Mouse (Mus musculus) thymus, adult 2 months (tissue): ENCODE measurements at regions not wholly inside any gene's neighbourhood (a gene's known extent, or its start where the extent isn't known, plus 50 kb on each side); places are given as distances from the start of the nearest gene placed in this dataset.

Experiments used
- DNase-seq: peaks from one replicate; pipeline ENCODE4 v3.0.0; 2021
- H3K27ac ChIP-seq: fragments of 200-500 bp; 2 replicates; pipeline ENCODE4 v1.5.1; 2012; ENCODE audit warnings: low read length, control low read depth; ENCODE audit not compliant: control insufficient read depth, insufficient read depth
- H3K27me3 ChIP-seq: fragments of 200-500 bp; 2 replicates; pipeline ENCODE4 v1.6.1; 2012; ENCODE audit warnings: mild to moderate bottlenecking, low read length, moderate library complexity, mixed read lengths; ENCODE audit not compliant: control insufficient read depth, insufficient read depth
- H3K36me3 ChIP-seq: fragments of 200-500 bp; 2 replicates; pipeline ENCODE4 v1.6.1; 2012; ENCODE audit warnings: mild to moderate bottlenecking, low read length, moderate library complexity; ENCODE audit not compliant: control insufficient read depth, insufficient read depth
- H3K4me1 ChIP-seq: fragments of 200-500 bp; replicated peaks from 2 replicates; pipeline ENCODE4 v1.6.1; 2012; ENCODE audit warnings: low read length; ENCODE audit not compliant: control insufficient read depth, insufficient read depth
- H3K4me3 ChIP-seq: fragments of 200-500 bp; 2 replicates; pipeline ENCODE4 v1.5.1; 2012; ENCODE audit warnings: mild to moderate bottlenecking, low read length, control low read depth, moderate library complexity; ENCODE audit not compliant: control insufficient read depth, insufficient read depth
- CTCF ChIP-seq: fragments of 200-500 bp; IDR thresholded peaks from 2 replicates; pipeline ENCODE4 v1.5.1; 2012; ENCODE audit warnings: mild to moderate bottlenecking, control low read depth, low read length, moderate library complexity, borderline replicate concordance; ENCODE audit not compliant: control insufficient read depth, poor library complexity, insufficient read depth; ENCODE audit errors: extremely low read depth
- POLR2A ChIP-seq: fragments of 200-500 bp; IDR thresholded peaks from 2 replicates; pipeline ENCODE4 v1.6.1; 2012; ENCODE audit warnings: mild to moderate bottlenecking, low read length, control low read depth, moderate library complexity; ENCODE audit not compliant: control insufficient read depth, poor library complexity, insufficient read depth; ENCODE audit errors: extremely low read depth
- WGBS: fragments of 180-500 bp; shearing (Covaris S2); methylation state at CpG from one replicate; pipeline ENCODE4 v1.1.7; 2018; 5-methylcytosine and 5-hydroxymethylcytosine counted together

- Histone ChIP-seq H3K36me3 (no peaks in the 10 kb centered on the region), H3K27ac (no peak overlapping the region)
- 91% methylated on average over 4 of the region's 4 CpGs for WGBS
Observed at GRCm38 (mm10) chr1:76025389-76025788, 479.3 kb downstream of the Slc4a3 start.

GRCm38 (mm10) chr1:76029059-76029458 is 483.0 kb downstream of the Slc4a3 start:
- Histone ChIP-seq H3K27me3 (no peaks in the 10 kb centered on the region), H3K27ac (no peak overlapping the region), H3K4me1 (no peaks in the 10 kb centered on the region), H3K4me3 (no peak overlapping the region), H3K36me3 (no peaks in the 10 kb centered on the region)
- DNase-seq: no peak
- 81% methylated on average over 1 of the region's 1 CpGs for WGBS
- TF ChIP-seq POLR2A (no peak), CTCF (no peak)

More at GRCm38 (mm10) chr1:76025389-76025788, 479.3 kb downstream of the Slc4a3 start:
- no peak for DNase-seq
- no peak overlapping the region for H3K4me3 ChIP-seq
- no peaks in the 10 kb centered on the region for H3K27me3 ChIP-seq
- TF ChIP-seq POLR2A (no peak), CTCF (no peak)
- no peaks in the 10 kb centered on the region for H3K4me1 ChIP-seq

GRCm38 (mm10) chr1:76031171-76031922 is 485.3 kb downstream of the Slc4a3 start:
- no peak for TF ChIP-seq POLR2A
- TF ChIP-seq CTCF: no peak
- 62% methylated on average over 11 of the region's 11 CpGs for WGBS
- Histone ChIP-seq H3K4me1 (no peaks in the 10 kb centered on the region), H3K36me3 (no peaks in the 10 kb centered on the region), H3K27me3 (no peaks in the 10 kb centered on the region), H3K27ac (no peak overlapping the region), H3K4me3 (no peak overlapping the region)
- DNase-seq: no peak

- no peak overlapping the region for H3K27ac ChIP-seq
- TF ChIP-seq POLR2A: no peak
- TF ChIP-seq CTCF: no peak
- no peaks in the 10 kb centered on the region for H3K4me1 ChIP-seq
- 72% methylated on average over 4 of the region's 4 CpGs for WGBS
- no peak overlapping the region for H3K4me3 ChIP-seq
- H3K27me3 ChIP-seq: no peaks in the 10 kb centered on the region
- no peaks in the 10 kb centered on the region for H3K36me3 ChIP-seq
- no peak for DNase-seq
Observed at GRCm38 (mm10) chr1:76031923-76032285, 485.8 kb downstream of the Slc4a3 start.

GRCm38 (mm10) chr1:76032626-76033025 is 486.6 kb downstream of the Slc4a3 start:
- no peak overlapping the region for H3K27ac ChIP-seq
- 87% methylated on average over 3 of the region's 3 CpGs for WGBS
- DNase-seq: no peak
- no peaks in the 10 kb centered on the region for H3K27me3 ChIP-seq
- no peaks in the 10 kb centered on the region for H3K4me1 ChIP-seq
- no peaks in the 10 kb centered on the region for H3K36me3 ChIP-seq
- no peak overlapping the region for H3K4me3 ChIP-seq
- no peak for TF ChIP-seq CTCF
- TF ChIP-seq POLR2A: no peak

GRCm38 (mm10) chr1:76036316-76036715 is 490.2 kb downstream of the Slc4a3 start:
- TF ChIP-seq CTCF: no peak
- no peak for TF ChIP-seq POLR2A
- WGBS: 62% methylated on average over 3 of the region's 3 CpGs
- Histone ChIP-seq H3K4me3 (no peak overlapping the region), H3K36me3 (no peaks in the 10 kb centered on the region), H3K4me1 (no peaks in the 10 kb centered on the region), H3K27me3 (no peaks in the 10 kb centered on the region), H3K27ac (no peak overlapping the region)
- no peak for DNase-seq
